Mouse (Mus musculus) embryonic fibroblast, embryonic 13.5 days (primary cell): ENCODE data around the gene Pde4a.

Source experiments
- CTCF ChIP-seq: IDR thresholded peaks from 2 replicates; pipeline ENCODE4 v1.5.1; 2011; ENCODE audit warnings: mild to moderate bottlenecking, control low read depth, low read length, moderate library complexity, borderline replicate concordance; ENCODE audit not compliant: insufficient read depth
- POLR2A ChIP-seq: IDR thresholded peaks from 2 replicates; pipeline ENCODE4 v1.6.1; 2011; ENCODE audit warnings: low read depth, mild to moderate bottlenecking, control low read depth, low read length, moderate library complexity

DNA sequence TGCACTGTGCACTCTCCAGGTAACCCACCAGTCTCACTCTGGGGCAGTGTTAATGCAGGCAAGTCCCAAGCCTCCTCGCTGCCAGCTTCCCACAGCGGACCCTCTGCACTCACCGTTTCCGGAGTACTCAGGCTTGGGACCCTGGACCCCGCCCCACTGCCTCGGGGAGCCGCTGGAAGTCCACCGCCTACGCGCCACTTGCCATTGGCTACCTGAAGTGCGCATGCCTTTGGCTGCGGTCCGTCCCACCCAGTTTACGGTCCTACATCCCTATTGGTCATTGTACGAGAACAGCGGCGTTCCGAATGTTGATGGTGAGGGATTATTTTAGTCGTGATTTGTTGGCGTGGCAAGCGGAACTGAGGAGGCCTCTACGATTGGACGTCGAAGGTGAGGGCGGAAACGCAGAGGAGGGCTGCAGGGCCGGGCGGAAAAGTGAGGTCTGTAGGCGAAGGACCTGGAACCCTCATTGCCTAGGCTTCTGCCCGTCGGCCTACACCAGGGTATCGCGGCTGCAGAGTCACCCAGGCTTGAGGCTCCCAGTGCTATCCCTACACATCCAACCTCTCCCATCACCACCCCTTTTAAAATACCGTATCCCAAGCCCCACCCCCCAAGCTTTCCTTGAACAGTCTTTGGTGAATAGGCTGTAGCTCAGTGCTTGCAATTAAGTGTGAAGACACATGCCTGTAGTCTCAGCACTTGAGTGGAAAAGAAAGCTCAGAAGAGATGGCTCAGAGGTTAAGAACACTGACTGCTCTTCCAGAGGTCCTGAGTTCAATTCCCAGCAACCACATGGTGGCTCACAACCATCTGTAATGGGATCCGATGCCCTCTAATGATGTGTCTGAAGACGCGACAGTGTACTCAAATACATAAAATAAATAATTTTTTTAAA lies 34.2 kb upstream of the Pde4a start, which contains the start of gene Tyk2:
- TF ChIP-seq CTCF (no peak), POLR2A (peak; percentile 91)
